In the genomic region with DNA sequence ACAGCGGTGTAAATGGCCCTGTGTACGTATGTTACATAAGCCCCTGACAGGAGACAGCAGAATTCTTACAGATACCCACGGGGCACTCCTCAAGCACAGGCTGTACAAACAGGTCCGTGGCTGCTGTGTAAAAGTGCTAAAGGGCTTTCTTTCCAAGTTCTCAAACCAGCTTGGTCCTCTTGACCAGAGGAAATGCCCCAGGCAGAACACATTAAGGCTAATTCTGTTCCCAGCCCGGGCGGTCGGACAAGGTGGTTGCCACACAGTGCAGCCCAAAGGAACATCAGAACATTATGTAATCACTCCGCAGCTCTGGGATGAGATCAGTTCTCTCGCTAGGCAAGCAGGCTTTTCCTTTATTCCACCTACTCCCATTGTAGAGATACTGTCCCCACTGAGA, we compare ENCODE assay signal across 8 mouse cellular contexts. TPM values are rescaled to one million over a fixed set of nuclear protein-coding genes. Genes with fewer than 3 reads are reported as not detected.
DNase-seq lines count a peak whose midpoint lies in the region; ATAC-seq and TF ChIP-seq lines count a peak whose summit lies in the region.

No protein-coding gene starts in this region.

- H3K27ac ChIP-seq in bone marrow macrophage, adult 2 months (ENCODE audit: insufficient read depth, low read depth, low read length): peak overlapping the region; percentile 61
- no peak overlapping the region for H3K27ac ChIP-seq in forebrain, postnatal 0 days (ENCODE audit: low read depth, low read length)

- TF ChIP-seq POLR2A in bone marrow macrophage, adult 2 months (IDR thresholded peaks at IDR 0.05; ENCODE audit: borderline replicate concordance, low read depth, low read length): no peak

- H3K4me1 ChIP-seq in bone marrow macrophage, adult 2 months (ENCODE audit: control insufficient read depth, insufficient read depth, low read length): peaks cover 31% of the 10 kb centered on the region
- peaks cover 25% of the 10 kb centered on the region for H3K4me1 ChIP-seq in forebrain, postnatal 0 days (ENCODE audit: insufficient read depth)

- no peaks in the 10 kb centered on the region for H3K27me3 ChIP-seq in forebrain, postnatal 0 days (ENCODE audit: insufficient read depth, low read length)

- H3K4me3 ChIP-seq in bone marrow macrophage, adult 2 months (ENCODE audit: insufficient read depth, low read length): peak overlapping the region; percentile 58
- peak overlapping the region; percentile 100 for H3K4me3 ChIP-seq in forebrain, postnatal 0 days (ENCODE audit: low read depth, low read length)

- DNase-seq in cerebellum, postnatal 4 days (ENCODE audit: low spot score in 2 of 2): no peak
- peak; percentile 32 for DNase-seq in forebrain, postnatal 0 days
- DNase-seq in heart, postnatal 36 days: peak; percentile 62 to 78
- peak; percentile 63 to 70 for DNase-seq in layer of hippocampus, postnatal 14 days (ENCODE audit: low spot score in 2 of 2)
- DNase-seq in lung, postnatal 10 days: peak; percentile 68
- DNase-seq in yolk sac, embryonic 10.5 days (ENCODE audit: low spot score): no peak

- intact Hi-C loops in heart, postnatal 36 days (cut with DNase I): no loop called here

- peak overlapping the region; percentile 46 for H3K9ac ChIP-seq in forebrain, postnatal 0 days

- WGBS in forebrain, postnatal 0 days: 30% methylated on average over 9 of the region's 9 CpGs

- TF ChIP-seq CTCF in bone marrow macrophage, adult 2 months (IDR thresholded peaks at IDR 0.05; ENCODE audit: low read depth, low read length): no peak
- no peak for TF ChIP-seq CTCF in forebrain, postnatal 0 days (IDR thresholded peaks at IDR 0.05; ENCODE audit: low read depth)

- ATAC-seq in cerebellum, adult (ENCODE audit: insufficient number of reproducible peaks, low FRiP score, low TSS enrichment): peak; percentile 75
- no peak for ATAC-seq in forebrain, postnatal 0 days

- peak overlapping the region; percentile 52 for H3K4me2 ChIP-seq in forebrain, postnatal 0 days (ENCODE audit: low read depth)

- peaks cover 11% of the 10 kb centered on the region for H3K36me3 ChIP-seq in forebrain, postnatal 0 days (ENCODE audit: insufficient read depth)

- no peaks in the 10 kb centered on the region for H3K9me3 ChIP-seq in forebrain, postnatal 0 days (ENCODE audit: low read length)

RNA-seq across cellular contexts. Expression of a gene that starts 2.4 kb away (rescaled TPM):
- 6,453 and 6,469 TPM in 2 replicates for polyA plus RNA-seq in bone marrow macrophage, adult 2 months (2012; ENCODE audit: insufficient read depth, insufficient read length, missing spikeins)
- 317 and 332 TPM in 2 replicates for total RNA-seq in forebrain, postnatal 0 days (2014; rRNA removed)
- polyA plus RNA-seq in forebrain, postnatal 0 days (2015; fragmentation: Nextera tagmentation; extraction: Ambion mirVana): 802 and 892 TPM in 2 replicates
- 100 to 1,000 TPM; 753 to 767 TPM for total RNA-seq in heart, postnatal 36 days (2021)
- total RNA-seq in layer of hippocampus, postnatal 14 days (2021): 100 to 1,000 TPM; 920 to 943 TPM

RNA-seq across cellular contexts. Expression of a gene that starts 57.1 kb away (rescaled TPM):
- 46.2 and 50.6 TPM in 2 replicates for polyA plus RNA-seq in bone marrow macrophage, adult 2 months (2012; ENCODE audit: insufficient read depth, insufficient read length, missing spikeins)
- 27.9 and 37.9 TPM in 2 replicates for total RNA-seq in forebrain, postnatal 0 days (2014; rRNA removed)
- 16.2 and 20.6 TPM in 2 replicates for polyA plus RNA-seq in forebrain, postnatal 0 days (2015; fragmentation: Nextera tagmentation; extraction: Ambion mirVana)
- total RNA-seq in heart, postnatal 36 days (2021): 10 to 100 TPM; 20.9 to 22.2 TPM
- 10 to 100 TPM; 42.5 to 44.9 TPM for total RNA-seq in layer of hippocampus, postnatal 14 days (2021)

Comparison
In these comparisons a context has a peak if more than half of its experiments do, and no peak if none do; other contexts are left out.
1. DNase-seq: peak in forebrain, postnatal 0 days (single experiment), heart, postnatal 36 days (2 of 2), layer of hippocampus, postnatal 14 days (2 of 2) and lung, postnatal 10 days (single experiment); none in cerebellum, postnatal 4 days (0 of 2) and yolk sac, embryonic 10.5 days (single experiment).